ENCODE assay signal across 8 mouse cellular contexts in the genomic region with DNA sequence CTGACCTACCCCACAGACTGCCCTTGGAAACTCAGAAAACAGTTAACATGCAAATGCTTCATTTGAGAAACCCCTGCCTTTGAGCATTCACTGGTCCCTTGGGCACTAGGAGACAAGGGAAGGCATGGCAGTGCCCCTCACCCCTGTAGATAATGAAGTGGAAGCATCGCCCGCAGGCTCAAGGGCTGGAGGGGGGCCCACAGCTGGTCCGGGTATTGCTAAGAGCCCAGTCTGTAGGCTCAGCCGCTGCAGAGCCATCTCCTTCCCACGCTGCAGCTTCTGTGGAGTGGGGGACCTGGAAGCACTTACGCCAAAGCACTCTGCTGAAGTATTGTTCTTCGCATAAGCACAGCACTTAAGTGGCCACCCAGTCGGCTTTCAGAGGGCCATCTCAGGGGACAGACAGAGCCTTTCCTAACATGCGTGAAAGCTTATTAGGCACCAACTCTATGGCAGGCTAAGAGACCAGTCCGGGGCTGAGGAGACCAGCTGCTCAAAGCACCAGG. TPM values are rescaled to one million over a fixed set of nuclear protein-coding genes. Genes with fewer than 3 reads are reported as not detected.
DNase-seq lines count a peak whose midpoint lies in the region; ATAC-seq and TF ChIP-seq lines count a peak whose summit lies in the region.

No protein-coding gene starts in this region.

- DNase-seq in cerebellum, postnatal 10 days, result peak; percentile 23 to 36
- DNase-seq in cerebellum, adult 11 months, result no peak
- DNase-seq in heart, postnatal 0 days (ENCODE audit: low spot score), result peak; percentile 14
- DNase-seq in lung, postnatal 4 days, result peak; percentile 29 to 51
- no peak for DNase-seq in natural killer cell, adult 2 months (ENCODE audit: low spot score in 2 of 2)
- DNase-seq in kidney, adult 2 months, result no peak
- no peak for DNase-seq in adrenal gland, adult 8-10 months

- H3K9me3 ChIP-seq in heart, postnatal 0 days (replicated peaks; ENCODE audit: control insufficient read depth, low read length), result no peaks in the 10 kb centered on the region

- ATAC-seq in heart, postnatal 0 days (ENCODE audit: insufficient read depth, low read depth), result no peak

- no peak for TF ChIP-seq POLR2A in kidney, adult 2 months (IDR thresholded peaks at IDR 0.05; ENCODE audit: low read depth, low read length)

- WGBS in heart, postnatal 0 days, result 29% methylated on average over 10 of the region's 10 CpGs
- whole genome bisulfite sequencing in kidney, adult 2 months, result 63% methylated on average over 10 of the region's 10 CpGs

- no peaks in the 10 kb centered on the region for H3K4me1 ChIP-seq in brown adipose tissue, adult 24 weeks (ENCODE audit: control insufficient read depth, insufficient read depth, insufficient read length, low read length)
- H3K4me1 ChIP-seq in heart, postnatal 0 days (ENCODE audit: control insufficient read depth, insufficient read depth), result peaks cover 16% of the 10 kb centered on the region
- no peaks in the 10 kb centered on the region; the same call in 1 of the 2 replicates for H3K4me1 ChIP-seq in kidney, adult 2 months (ENCODE audit: control insufficient read depth, insufficient read depth, low read length)

- TF ChIP-seq CTCF in heart, postnatal 0 days (IDR thresholded peaks at IDR 0.05; ENCODE audit: low read depth), result no peak
- TF ChIP-seq CTCF in kidney, adult 2 months (conservative IDR thresholded peaks at IDR 0.05; ENCODE audit: insufficient read depth, insufficient read length, low read depth, low read length), result no peak

- no peak overlapping the region for H3K27ac ChIP-seq in brown adipose tissue, adult 24 weeks (replicated peaks; ENCODE audit: low read depth, low read length)
- peak overlapping the region; percentile 31; the same call in 1 of the 2 replicates for H3K27ac ChIP-seq in heart, postnatal 0 days (ENCODE audit: low read depth)
- H3K27ac ChIP-seq in kidney, adult 2 months (ENCODE audit: insufficient read depth, low read depth, low read length), result no peak overlapping the region

- no peaks in the 10 kb centered on the region for H3K36me3 ChIP-seq in heart, postnatal 0 days (replicated peaks; ENCODE audit: control insufficient read depth, insufficient read depth, low read length)
- no peaks in the 10 kb centered on the region for H3K36me3 ChIP-seq in kidney, adult 2 months (ENCODE audit: control insufficient read depth, insufficient read depth, low read length)

- TF ChIP-seq EP300 in heart, postnatal 0 days (IDR thresholded peaks at IDR 0.05; ENCODE audit: low read depth), result no peak

- H3K4me2 ChIP-seq in heart, postnatal 0 days (ENCODE audit: low read depth, low read length), result peak overlapping the region; percentile 47

- H3K4me3 ChIP-seq in brown adipose tissue, adult 24 weeks (ENCODE audit: insufficient read depth, low read depth, low read length), result peak overlapping the region; percentile 10; the same call in 1 of the 2 replicates
- peak overlapping the region; percentile 15 for H3K4me3 ChIP-seq in heart, postnatal 0 days (ENCODE audit: low read depth, low read length)
- no peak overlapping the region for H3K4me3 ChIP-seq in kidney, adult 2 months (ENCODE audit: insufficient read depth, low read depth, low read length)

- 0 out of 2 replicates have a peak overlapping the region, but pooled peaks have one; percentile 35 for H3K9ac ChIP-seq in heart, postnatal 0 days (replicated peaks; ENCODE audit: low read depth, low read length)

- H3K27me3 ChIP-seq in heart, postnatal 0 days (ENCODE audit: control insufficient read depth, insufficient read depth, low read length), result peaks cover 17% of the 10 kb centered on the region; the same call in 1 of the 2 replicates
- H3K27me3 ChIP-seq in kidney, adult 2 months (replicated peaks; ENCODE audit: control insufficient read depth, insufficient read depth, low read length), result no peaks in the 10 kb centered on the region

RNA-seq across cellular contexts. Expression of gene Scmh1, which starts 35.2 kb away (rescaled TPM):
- 7.6 and 10.3 TPM in 2 replicates for polyA plus RNA-seq in brown adipose tissue, adult 24 weeks (2012; ENCODE audit: insufficient read depth, insufficient read length, missing spikeins)
- 26.8 and 28.3 TPM in 2 replicates for total RNA-seq in heart, postnatal 0 days (2014; rRNA removed; ENCODE audit: low replicate concordance)
- polyA plus RNA-seq in heart, postnatal 0 days (2015; fragmentation: Nextera tagmentation; extraction: Ambion mirVana), result 49.8 and 51.5 TPM in 2 replicates
- 28.1 and 30.0 TPM in 2 replicates for polyA plus RNA-seq in kidney, adult 2 months (2012; rRNA removed)
- total RNA-seq in adrenal gland, adult 8-10 months (2022), result 10 to 100 TPM; 31.8 to 57.1 (median 47.6) TPM

Comparison
In these comparisons a context has a peak if more than half of its experiments do, and no peak if none do; other contexts are left out.
1. DNase-seq: peak in cerebellum, postnatal 10 days (2 of 2), heart, postnatal 0 days (single experiment) and lung, postnatal 4 days (2 of 2); none in cerebellum, adult 11 months (single experiment), natural killer cell, adult 2 months (0 of 2), kidney, adult 2 months (single experiment) and adrenal gland, adult 8-10 months (single experiment).